Mouse (Mus musculus) liver, postnatal 0 days (tissue): ENCODE data around the gene Art3.

ENCODE experiments used
- CTCF ChIP-seq: sonication (generic); IDR thresholded peaks from 2 replicates; pipeline ENCODE4 v1.5.1; 2016; ENCODE audit warnings: antibody characterized with exemption, low read depth
- EP300 ChIP-seq: IDR thresholded peaks from 2 replicates; pipeline ENCODE4 v1.6.1; 2016; ENCODE audit warnings: antibody characterized with exemption, low read depth, mild to moderate bottlenecking

- TF ChIP-seq EP300 (no peak), CTCF (no peak)
Observed at GRCm38 (mm10) chr5:92287840-92288239, 43.8 kb upstream of the Art3 start.
